Mouse (Mus musculus): ENCODE data around the gene Creb5. TPM values are rescaled to one million over a fixed set of nuclear protein-coding genes. Genes with fewer than 3 reads are reported as not detected.

Gene Creb5
- polyA plus RNA-seq, 1 experiment from 2014 or later: 2.8 TPM

DNA sequence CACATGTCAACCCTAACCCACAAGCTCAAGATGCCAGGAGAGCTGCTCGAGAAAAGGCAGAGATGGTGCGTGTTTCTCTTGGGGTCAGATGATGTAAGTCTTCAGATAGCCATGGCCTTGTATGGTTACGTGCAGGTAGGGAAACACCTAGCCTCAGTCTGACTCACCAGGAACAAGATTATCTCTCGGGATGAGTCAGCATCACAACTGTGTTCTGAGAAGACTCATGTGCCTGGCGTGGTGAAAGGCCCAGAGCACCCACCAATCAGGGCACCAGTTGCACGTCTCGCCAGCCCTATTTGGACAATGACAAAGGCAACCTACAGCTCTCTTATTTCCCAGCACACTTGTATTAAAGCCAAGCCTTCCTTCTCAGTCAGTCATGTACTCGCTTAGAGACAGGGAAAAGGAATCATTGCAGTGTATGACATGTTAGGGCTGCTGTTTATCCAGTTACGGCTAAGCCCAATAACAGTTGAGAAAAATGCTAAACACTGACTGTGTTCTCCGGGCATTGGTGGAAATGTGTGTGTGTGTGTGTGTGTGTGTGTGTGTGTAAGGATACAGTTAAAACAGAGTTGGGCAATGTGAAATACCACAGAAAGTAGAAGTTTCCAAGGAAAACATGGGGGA lies 210.9 kb downstream of the Creb5 start:
- Histone ChIP-seq H3K4me3 (ENCODE audit: low read depth, low read length) (no peak overlapping the region), H3K4me2 (replicated peaks; ENCODE audit: low read depth) (no peak overlapping the region), H3K27me3 (replicated peaks; ENCODE audit: control insufficient read depth, insufficient read depth, low read length) (no peaks in the 10 kb centered on the region), H3K27ac (ENCODE audit: low read depth, low read length) (no peak overlapping the region), H3K36me3 (ENCODE audit: control insufficient read depth, insufficient read depth) (no peaks in the 10 kb centered on the region), H3K9me3 (ENCODE audit: control insufficient read depth) (no peaks in the 10 kb centered on the region), H3K4me1 (replicated peaks; ENCODE audit: control insufficient read depth, insufficient read depth, low read length) (no peaks in the 10 kb centered on the region), H3K9ac (ENCODE audit: low read depth, low read length) (no peak overlapping the region)
- TF ChIP-seq CTCF (IDR thresholded peaks at IDR 0.05; ENCODE audit: low read depth): no peak
- WGBS: 74% methylated on average over 10 of the region's 10 CpGs
- peak; percentile 70 for ATAC-seq

- H3K9me3 ChIP-seq (ENCODE audit: control insufficient read depth): no peaks in the 10 kb centered on the region
- ATAC-seq: no peak
- H3K4me2 ChIP-seq (replicated peaks; ENCODE audit: low read depth): no peak overlapping the region
- H3K27me3 ChIP-seq (replicated peaks; ENCODE audit: control insufficient read depth, insufficient read depth, low read length): no peaks in the 10 kb centered on the region
- no peaks in the 10 kb centered on the region for H3K4me1 ChIP-seq (replicated peaks; ENCODE audit: control insufficient read depth, insufficient read depth, low read length)
- TF ChIP-seq CTCF (IDR thresholded peaks at IDR 0.05; ENCODE audit: low read depth): no peak
- no peak overlapping the region for H3K4me3 ChIP-seq (ENCODE audit: low read depth, low read length)
- H3K36me3 ChIP-seq (ENCODE audit: control insufficient read depth, insufficient read depth): no peaks in the 10 kb centered on the region
- WGBS: 78% methylated on average over 8 of the region's 8 CpGs
- no peak overlapping the region for H3K27ac ChIP-seq (ENCODE audit: low read depth, low read length)
- no peak overlapping the region for H3K9ac ChIP-seq (ENCODE audit: low read depth, low read length)
Observed at GRCm38 (mm10) chr6:53499621-53500295, 212.7 kb downstream of the Creb5 start.

DNA sequence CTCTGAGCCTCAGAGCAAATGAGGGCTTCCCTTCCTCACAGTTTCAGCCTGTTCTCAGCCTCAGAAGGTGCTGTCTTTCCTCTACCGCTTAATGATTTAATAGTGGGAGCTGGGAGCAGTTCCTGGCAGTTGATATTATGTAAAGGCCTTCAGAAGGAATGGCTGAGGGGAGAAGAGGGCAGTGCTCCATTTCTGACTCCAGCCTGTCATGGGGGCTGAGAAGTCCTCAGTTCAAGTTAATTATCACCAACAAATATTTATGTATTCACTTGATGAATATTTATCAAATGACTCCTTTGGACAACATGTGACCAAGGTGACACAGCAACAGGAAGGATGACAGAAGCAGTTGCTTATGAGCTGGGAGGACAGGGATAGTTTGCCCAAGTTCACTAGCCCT lies 214.2 kb downstream of the Creb5 start:
- Histone ChIP-seq H3K36me3 (ENCODE audit: control insufficient read depth, insufficient read depth) (no peaks in the 10 kb centered on the region), H3K27ac (ENCODE audit: low read depth, low read length) (no peak overlapping the region), H3K9me3 (ENCODE audit: control insufficient read depth) (no peaks in the 10 kb centered on the region), H3K4me1 (replicated peaks; ENCODE audit: control insufficient read depth, insufficient read depth, low read length) (no peaks in the 10 kb centered on the region), H3K4me3 (ENCODE audit: low read depth, low read length) (no peak overlapping the region), H3K4me2 (replicated peaks; ENCODE audit: low read depth) (no peak overlapping the region), H3K9ac (ENCODE audit: low read depth, low read length) (no peak overlapping the region), H3K27me3 (replicated peaks; ENCODE audit: control insufficient read depth, insufficient read depth, low read length) (no peaks in the 10 kb centered on the region)
- TF ChIP-seq CTCF (IDR thresholded peaks at IDR 0.05; ENCODE audit: low read depth): no peak
- WGBS: 88% methylated on average over 1 of the region's 1 CpGs
- no peak for ATAC-seq

GRCm38 (mm10) chr6:53506947-53507564 lies 220.0 kb downstream of the Creb5 start:
- H3K4me3 ChIP-seq (ENCODE audit: low read depth, low read length): no peak overlapping the region
- no peaks in the 10 kb centered on the region for H3K9me3 ChIP-seq (ENCODE audit: control insufficient read depth)
- no peaks in the 10 kb centered on the region for H3K36me3 ChIP-seq (ENCODE audit: control insufficient read depth, insufficient read depth)
- no peaks in the 10 kb centered on the region for H3K4me1 ChIP-seq (replicated peaks; ENCODE audit: control insufficient read depth, insufficient read depth, low read length)
- no peak for TF ChIP-seq CTCF (IDR thresholded peaks at IDR 0.05; ENCODE audit: low read depth)
- H3K27me3 ChIP-seq (replicated peaks; ENCODE audit: control insufficient read depth, insufficient read depth, low read length): no peaks in the 10 kb centered on the region
- no peak overlapping the region for H3K9ac ChIP-seq (ENCODE audit: low read depth, low read length)
- WGBS: 78% methylated on average over 3 of the region's 3 CpGs
- H3K4me2 ChIP-seq (replicated peaks; ENCODE audit: low read depth): no peak overlapping the region
- H3K27ac ChIP-seq (ENCODE audit: low read depth, low read length): no peak overlapping the region
- ATAC-seq: no peak

DNA sequence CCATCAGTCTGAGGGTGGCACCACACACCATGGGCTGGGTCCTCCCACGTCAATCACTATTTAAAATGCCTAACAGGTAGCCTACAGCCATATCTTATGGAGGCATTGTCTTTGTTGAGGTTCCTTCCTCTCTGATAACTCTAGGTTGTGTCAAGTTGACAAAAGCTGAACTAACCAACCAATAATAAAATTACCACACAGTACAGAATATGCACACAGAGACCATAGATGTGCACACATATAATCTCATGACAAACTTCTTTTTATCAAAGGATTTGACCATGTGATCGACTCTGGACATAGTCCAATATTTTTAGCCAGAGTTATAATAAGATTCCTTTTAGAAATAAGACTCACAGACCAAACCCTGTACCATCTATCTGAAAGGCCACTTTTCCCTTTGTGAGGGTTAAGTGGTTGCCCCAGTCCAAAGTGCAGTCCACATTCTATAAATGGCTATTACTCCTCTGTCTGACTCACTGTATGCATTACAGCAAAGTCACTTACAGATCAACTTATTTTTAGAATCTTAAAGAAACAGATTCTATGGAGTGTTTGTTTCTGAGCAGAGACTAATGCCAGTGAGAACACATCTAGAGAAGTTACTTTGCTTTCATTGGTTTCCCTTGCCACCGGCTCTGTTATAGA lies 221.9 kb downstream of the Creb5 start:
- ATAC-seq: peak; percentile 87
- Histone ChIP-seq H3K4me1 (replicated peaks; ENCODE audit: control insufficient read depth, insufficient read depth, low read length) (no peaks in the 10 kb centered on the region), H3K4me2 (replicated peaks; ENCODE audit: low read depth) (no peak overlapping the region), H3K27ac (ENCODE audit: low read depth, low read length) (no peak overlapping the region), H3K4me3 (ENCODE audit: low read depth, low read length) (no peak overlapping the region), H3K36me3 (ENCODE audit: control insufficient read depth, insufficient read depth) (no peaks in the 10 kb centered on the region), H3K9me3 (ENCODE audit: control insufficient read depth) (no peaks in the 10 kb centered on the region), H3K27me3 (replicated peaks; ENCODE audit: control insufficient read depth, insufficient read depth, low read length) (no peaks in the 10 kb centered on the region), H3K9ac (ENCODE audit: low read depth, low read length) (no peak overlapping the region)
- no peak for TF ChIP-seq CTCF (IDR thresholded peaks at IDR 0.05; ENCODE audit: low read depth)
- 70% methylated on average over 3 of the region's 3 CpGs for WGBS

GRCm38 (mm10) chr6:53510005-53510404 lies 222.9 kb downstream of the Creb5 start:
- peak; percentile 35 for TF ChIP-seq CTCF (IDR thresholded peaks at IDR 0.05; ENCODE audit: low read depth)
- no peak for ATAC-seq
- no peak overlapping the region for H3K4me3 ChIP-seq (ENCODE audit: low read depth, low read length)
- H3K27me3 ChIP-seq (replicated peaks; ENCODE audit: control insufficient read depth, insufficient read depth, low read length): no peaks in the 10 kb centered on the region
- H3K9ac ChIP-seq (ENCODE audit: low read depth, low read length): no peak overlapping the region
- no peaks in the 10 kb centered on the region for H3K9me3 ChIP-seq (ENCODE audit: control insufficient read depth)
- H3K4me1 ChIP-seq (replicated peaks; ENCODE audit: control insufficient read depth, insufficient read depth, low read length): no peaks in the 10 kb centered on the region
- H3K27ac ChIP-seq (ENCODE audit: low read depth, low read length): no peak overlapping the region
- H3K4me2 ChIP-seq (replicated peaks; ENCODE audit: low read depth): no peak overlapping the region
- 72% methylated on average over 7 of the region's 7 CpGs for WGBS
- H3K36me3 ChIP-seq (ENCODE audit: control insufficient read depth, insufficient read depth): no peaks in the 10 kb centered on the region

All from intestine, postnatal 0 days (tissue).